Mouse (Mus musculus) forebrain, embryonic 11.5 days (tissue): ENCODE measurements around the gene Gpnmb. TPM values are rescaled to one million over a fixed set of nuclear protein-coding genes. Genes with fewer than 3 reads are reported as not detected.

Experiments
- ATAC-seq: fragments of 200-750 bp; cut with Nextera tagmentation; replicated peaks from 2 replicates; pipeline ENCODE4 v1.8.0; 2017; ENCODE audit warnings: moderate TSS enrichment; ENCODE audit not compliant: low FRiP score
- DNase-seq: peaks from one replicate; pipeline ENCODE4 v3.0.0-alpha.2; 2017; ENCODE audit warnings: low spot score
- H3K27ac ChIP-seq: fragments of 300-500 bp; sonication (generic); 2 replicates; pipeline ENCODE4 v1.5.1; 2014; ENCODE audit warnings: low read depth, low read length
- H3K27me3 ChIP-seq: fragments of 300-500 bp; sonication (generic); 2 replicates; pipeline ENCODE4 v1.6.1; 2014; ENCODE audit warnings: mild to moderate bottlenecking, low read length, mixed read lengths; ENCODE audit not compliant: control insufficient read depth, insufficient read depth
- H3K36me3 ChIP-seq: fragments of 300-500 bp; sonication (generic); 2 replicates; pipeline ENCODE4 v1.6.1; 2014; ENCODE audit warnings: mild to moderate bottlenecking, low read length, moderate library complexity, mixed read lengths; ENCODE audit not compliant: control insufficient read depth, insufficient read depth
- H3K4me1 ChIP-seq: fragments of 300-500 bp; sonication (generic); replicated peaks from 2 replicates; pipeline ENCODE4 v1.6.1; 2014; ENCODE audit warnings: low read length, mixed read lengths; ENCODE audit not compliant: control insufficient read depth, insufficient read depth
- H3K4me2 ChIP-seq: fragments of 300-500 bp; sonication (generic); 2 replicates; pipeline ENCODE4 v1.6.1; 2014; ENCODE audit warnings: low read depth, mild to moderate bottlenecking, low read length, moderate library complexity, mixed read lengths; ENCODE audit not compliant: severe bottlenecking
- H3K4me3 ChIP-seq: fragments of 300-500 bp; sonication (generic); 2 replicates; pipeline ENCODE4 v1.5.1; 2014; ENCODE audit warnings: low read depth, low read length
- H3K9ac ChIP-seq: fragments of 300-500 bp; sonication (generic); 2 replicates; pipeline ENCODE4 v1.6.1; 2014; ENCODE audit warnings: low read length
- H3K9me3 ChIP-seq: fragments of 300-500 bp; sonication (generic); 2 replicates; pipeline ENCODE4 v1.6.1; 2016; ENCODE audit warnings: low read length, mixed read lengths; ENCODE audit not compliant: control insufficient read depth
- WGBS: fragments of 180-500 bp; shearing (Covaris S2); extraction: QIAGEN DNeasy Blood & Tissue Kit; methylation state at CpG from one replicate; pipeline ENCODE4 v1.1.7; 2014; 5-methylcytosine and 5-hydroxymethylcytosine counted together
- polyA plus RNA-seq: library from polyadenylated mRNA; unstranded; fragments of >200 nt; fragmentation: Nextera tagmentation; extraction: Ambion mirVana; gene quantifications from 2 replicates; pipeline ENCODE4 v1.2.1, GENCODE M21; 2014

Gpnmb gene
- polyA plus RNA-seq, 1 experiment from 2014 or later, result 0.51 TPM

DNA sequence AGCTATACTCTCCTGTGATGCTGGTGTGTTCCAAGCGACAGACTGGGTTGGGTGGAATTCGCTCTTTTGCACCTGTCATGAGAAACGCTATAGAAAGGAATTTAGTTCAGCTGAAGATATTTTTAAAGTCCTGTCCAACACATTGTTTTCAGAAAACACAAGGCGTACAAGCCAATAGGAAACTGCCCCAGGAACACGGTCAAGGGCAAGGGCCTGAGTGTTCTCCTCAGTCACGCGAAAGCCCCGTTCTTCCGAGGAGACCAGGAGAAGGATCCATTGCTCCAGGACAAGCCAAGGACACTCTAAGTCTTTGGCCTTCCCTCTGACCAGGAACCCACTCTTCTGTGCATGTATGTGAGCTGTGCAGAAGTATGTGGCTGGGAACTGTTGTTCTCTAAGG lies 19.7 kb downstream of the Gpnmb start:
- H3K4me2 ChIP-seq, result no peak overlapping the region
- no peaks in the 10 kb centered on the region for H3K9me3 ChIP-seq
- H3K4me3 ChIP-seq, result no peak overlapping the region
- no peaks in the 10 kb centered on the region for H3K27me3 ChIP-seq
- no peaks in the 10 kb centered on the region for H3K36me3 ChIP-seq
- 62% methylated on average over 9 of the region's 9 CpGs for WGBS
- H3K27ac ChIP-seq, result no peak overlapping the region; the same call in 1 of the 2 replicates
- no peak overlapping the region for H3K9ac ChIP-seq
- peaks cover 5% of the 10 kb centered on the region; the same call in 1 of the 2 replicates for H3K4me1 ChIP-seq
- DNase-seq (no peak), ATAC-seq (no peak)

DNA sequence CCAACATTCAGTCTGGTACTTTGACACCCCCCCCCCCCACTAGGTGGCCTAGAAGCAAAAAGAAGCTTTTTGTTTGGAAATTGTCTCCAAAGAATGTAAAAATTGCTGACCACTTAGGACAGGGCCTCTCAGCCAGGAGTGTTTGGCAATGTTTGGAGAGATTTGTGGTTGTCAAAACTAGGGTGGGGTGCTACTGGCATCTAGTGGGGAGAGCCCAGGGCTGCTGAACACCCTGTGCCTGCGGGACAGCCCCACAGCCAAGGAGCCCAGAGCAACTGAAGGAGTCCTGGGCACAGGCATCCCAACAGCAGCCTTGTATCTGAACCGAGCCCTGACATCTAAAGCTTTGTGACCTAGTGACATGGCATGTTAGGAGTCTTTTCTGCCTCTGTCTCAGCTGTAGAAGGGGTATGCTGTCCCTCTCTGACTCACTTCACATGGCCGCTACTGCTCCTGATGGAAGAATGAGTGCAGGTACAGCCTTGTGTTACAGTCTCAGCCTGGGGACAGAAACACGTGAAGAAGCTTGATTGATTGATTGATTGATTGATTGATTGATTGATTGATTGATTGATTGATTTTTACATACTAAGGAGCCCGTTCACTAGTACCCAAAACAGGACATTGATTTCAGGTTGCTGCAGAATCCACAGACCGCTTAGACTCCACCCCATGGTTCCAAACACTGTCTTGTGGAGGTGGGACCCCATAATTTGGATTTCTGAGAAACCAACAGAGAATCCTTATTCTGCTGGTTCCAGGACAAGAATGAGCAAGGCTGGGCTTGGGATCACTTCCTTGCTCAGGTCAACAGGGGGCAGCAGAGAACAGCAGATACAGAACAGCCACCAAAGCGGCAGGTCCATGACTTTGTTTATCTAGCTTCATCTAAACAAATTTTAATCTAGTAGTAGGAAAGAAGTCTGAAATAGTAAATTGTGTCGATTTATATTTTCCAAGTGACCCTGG lies 21.0 kb downstream of the Gpnmb start:
- Histone ChIP-seq H3K27me3 (no peaks in the 10 kb centered on the region), H3K4me2 (no peak overlapping the region), H3K27ac (no peak overlapping the region), H3K36me3 (no peaks in the 10 kb centered on the region), H3K9ac (no peak overlapping the region), H3K4me3 (no peak overlapping the region), H3K9me3 (no peaks in the 10 kb centered on the region), H3K4me1 (peaks cover 5% of the 10 kb centered on the region; the same call in 1 of the 2 replicates)
- DNase-seq, result peak; percentile 77
- 38% methylated on average over 8 of the region's 8 CpGs for WGBS
- peak; percentile 46; the same call in 1 of the 2 replicates for ATAC-seq

DNA sequence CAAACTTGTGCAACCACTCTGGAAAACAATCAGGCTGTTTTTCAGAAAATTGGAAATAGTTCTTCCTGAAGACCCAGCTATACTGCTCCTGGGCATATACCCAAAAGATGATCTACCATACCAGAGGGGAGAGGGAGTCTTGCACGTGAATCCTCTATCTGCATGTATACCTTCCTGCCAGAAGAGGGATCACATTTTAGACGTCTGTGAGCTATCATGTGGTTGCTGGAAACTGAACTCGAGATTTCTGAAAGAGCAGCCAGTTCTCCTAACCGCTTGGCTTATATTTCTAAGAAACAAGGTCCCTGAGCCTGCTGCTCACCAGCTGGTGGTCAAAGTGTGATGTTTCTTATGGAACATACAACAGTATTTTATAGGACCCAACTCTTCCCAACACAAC lies 32.0 kb downstream of the Gpnmb start:
- WGBS, result 56% methylated on average over 3 of the region's 4 CpGs
- no peaks in the 10 kb centered on the region for H3K9me3 ChIP-seq
- H3K4me1 ChIP-seq, result no peaks in the 10 kb centered on the region
- H3K27me3 ChIP-seq, result no peaks in the 10 kb centered on the region
- no peak overlapping the region for H3K9ac ChIP-seq
- DNase-seq (no peak), ATAC-seq (no peak)
- H3K4me2 ChIP-seq, result no peak overlapping the region
- no peak overlapping the region for H3K27ac ChIP-seq
- no peak overlapping the region for H3K4me3 ChIP-seq
- H3K36me3 ChIP-seq, result no peaks in the 10 kb centered on the region

DNA sequence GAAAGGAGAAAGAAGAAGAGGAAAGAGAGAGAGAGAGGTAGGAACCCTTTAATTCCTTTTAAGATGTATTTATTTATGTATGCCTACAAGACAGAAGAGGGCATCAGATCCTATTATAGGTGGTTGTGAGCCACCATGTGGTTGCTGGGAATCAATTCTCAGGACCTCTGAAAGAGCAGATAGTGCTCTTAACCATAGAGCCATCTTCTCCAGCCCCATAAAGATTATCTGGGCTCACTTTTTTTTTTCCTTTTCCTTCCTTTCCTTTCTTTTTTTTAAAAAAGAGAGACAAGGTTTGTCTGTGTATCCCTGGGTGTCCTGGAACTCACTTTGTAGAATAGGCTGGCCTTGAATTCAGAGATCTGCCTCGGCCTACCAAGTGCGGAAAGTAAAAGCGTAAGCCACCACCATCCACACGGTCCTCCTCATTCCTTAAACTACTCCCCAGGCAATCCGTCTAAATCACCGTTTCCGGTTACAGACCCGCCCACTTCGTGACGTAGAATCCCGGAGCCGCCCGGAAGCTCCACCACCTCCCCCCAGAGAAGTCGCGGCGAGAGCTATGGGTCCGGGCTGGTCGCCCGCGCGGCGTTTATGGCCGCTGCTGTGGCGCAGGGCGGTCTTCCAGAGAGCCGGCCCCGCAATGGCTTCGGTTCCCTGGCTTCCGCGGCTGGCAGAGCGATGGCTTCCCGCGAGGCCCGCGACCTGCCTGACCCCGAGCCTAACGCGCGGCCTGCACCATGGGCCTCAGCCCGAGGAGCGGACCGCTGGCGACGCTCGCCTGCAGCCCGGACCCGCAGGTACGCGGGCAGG lies 37.2 kb downstream of the Gpnmb start, which contains the start of gene Malsu1:
TSS of gene Malsu1 (plus strand) at position 492 of the 813 bp plus-strand sequence.
- DNase-seq (peak; percentile 95), ATAC-seq (peak; percentile 95)
- Histone ChIP-seq H3K27me3 (no peaks in the 10 kb centered on the region), H3K9me3 (no peaks in the 10 kb centered on the region), H3K4me2 (peak within 1 kb of the TSS; percentile 90), H3K9ac (peak within 1 kb of the TSS; percentile 92), H3K4me1 (peaks cover 3% of the 10 kb centered on the region; the same call in 1 of the 2 replicates), H3K36me3 (no peaks in the 10 kb centered on the region), H3K27ac (peak within 1 kb of the TSS; percentile 62; the same call in 1 of the 2 replicates), H3K4me3 (peak within 1 kb of the TSS; percentile 98)
- WGBS, result under 1% methylated on average over 49 of the region's 49 CpGs

DNA sequence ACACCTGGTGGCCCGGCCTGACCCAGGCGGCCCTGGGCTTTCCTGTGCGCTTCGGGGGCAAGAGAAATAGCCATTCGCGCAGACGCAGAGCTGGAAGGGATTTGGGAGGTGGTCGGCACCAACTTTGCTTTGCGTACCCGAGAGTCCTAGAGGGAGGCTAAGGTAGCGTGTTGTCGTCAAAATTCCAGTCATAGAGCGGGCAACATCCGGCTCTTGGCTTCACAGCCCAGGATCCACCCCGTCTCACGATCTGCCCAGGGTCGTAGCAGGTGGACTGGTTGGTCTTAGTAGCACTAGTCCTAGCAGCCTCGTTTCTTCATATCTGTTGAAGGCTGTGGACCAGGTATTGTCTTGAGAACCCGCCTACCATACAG lies 37.8 kb downstream of the Gpnmb start:
- DNase-seq (no peak), ATAC-seq (peak; percentile 69)
- 2% methylated on average over 19 of the region's 19 CpGs for WGBS
- peak overlapping the region; percentile 98 for H3K4me3 ChIP-seq
- H3K9me3 ChIP-seq, result no peaks in the 10 kb centered on the region
- peak overlapping the region; percentile 92 for H3K9ac ChIP-seq
- H3K4me2 ChIP-seq, result peak overlapping the region; percentile 90
- H3K4me1 ChIP-seq, result peaks cover 3% of the 10 kb centered on the region; the same call in 1 of the 2 replicates
- H3K27ac ChIP-seq, result peak overlapping the region; percentile 62; the same call in 1 of the 2 replicates
- H3K36me3 ChIP-seq, result no peaks in the 10 kb centered on the region
- H3K27me3 ChIP-seq, result no peaks in the 10 kb centered on the region

DNA sequence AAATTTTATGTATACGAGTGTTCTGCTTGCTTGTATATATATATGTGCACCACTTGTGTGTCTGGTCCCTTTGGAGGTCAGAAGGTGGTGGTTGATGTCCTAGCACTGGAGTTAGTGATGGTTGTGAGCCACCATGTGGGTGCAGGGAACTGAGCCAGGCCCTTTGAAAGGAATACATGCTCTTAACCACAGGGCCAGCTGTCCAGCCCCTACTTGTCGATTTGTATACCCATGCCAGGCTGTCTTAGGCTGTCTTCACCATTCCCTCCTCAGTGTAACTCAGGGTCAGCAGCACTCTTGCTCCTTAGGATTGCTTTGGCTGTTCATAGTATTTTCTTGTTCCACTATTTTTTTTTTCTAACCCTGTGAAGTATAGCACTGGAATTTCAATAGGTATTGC lies 41.5 kb downstream of the Gpnmb start:
- Histone ChIP-seq H3K4me3 (no peak overlapping the region), H3K4me1 (peaks cover 3% of the 10 kb centered on the region; the same call in 1 of the 2 replicates), H3K27ac (no peak overlapping the region), H3K36me3 (no peaks in the 10 kb centered on the region), H3K9me3 (no peaks in the 10 kb centered on the region), H3K27me3 (no peaks in the 10 kb centered on the region), H3K9ac (no peak overlapping the region), H3K4me2 (no peak overlapping the region)
- DNase-seq (no peak), ATAC-seq (no peak)
- 87% methylated on average over 2 of the region's 2 CpGs for WGBS

DNA sequence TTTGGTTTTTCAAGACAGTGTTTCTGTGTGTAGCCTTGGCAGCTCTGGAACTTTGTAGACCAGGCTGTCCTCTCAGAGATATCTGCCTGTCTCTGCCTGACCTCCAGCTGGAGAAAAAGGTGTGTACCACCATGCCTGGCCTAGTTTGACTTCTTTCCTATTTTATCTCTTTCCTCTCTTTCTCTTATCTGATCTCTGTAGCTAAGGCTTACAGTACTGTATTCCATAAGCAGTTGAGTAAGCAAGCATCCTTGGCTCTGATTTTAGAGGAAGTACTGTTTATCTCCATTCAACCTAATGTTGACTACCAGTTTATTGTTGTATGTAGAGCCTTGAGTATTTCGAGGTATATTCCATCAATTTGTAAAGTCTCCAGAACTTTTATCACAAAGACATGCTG lies 43.0 kb downstream of the Gpnmb start:
- no peaks in the 10 kb centered on the region for H3K9me3 ChIP-seq
- H3K27me3 ChIP-seq, result no peaks in the 10 kb centered on the region
- 93% methylated on average over 1 of the region's 1 CpGs for WGBS
- no peak overlapping the region for H3K9ac ChIP-seq
- no peak overlapping the region for H3K4me2 ChIP-seq
- DNase-seq, result no peak
- H3K4me1 ChIP-seq, result peaks cover 2% of the 10 kb centered on the region; the same call in 1 of the 2 replicates
- no peak for ATAC-seq
- H3K36me3 ChIP-seq, result no peaks in the 10 kb centered on the region; the same call in 1 of the 2 replicates
- H3K4me3 ChIP-seq, result no peak overlapping the region
- no peak overlapping the region for H3K27ac ChIP-seq

DNA sequence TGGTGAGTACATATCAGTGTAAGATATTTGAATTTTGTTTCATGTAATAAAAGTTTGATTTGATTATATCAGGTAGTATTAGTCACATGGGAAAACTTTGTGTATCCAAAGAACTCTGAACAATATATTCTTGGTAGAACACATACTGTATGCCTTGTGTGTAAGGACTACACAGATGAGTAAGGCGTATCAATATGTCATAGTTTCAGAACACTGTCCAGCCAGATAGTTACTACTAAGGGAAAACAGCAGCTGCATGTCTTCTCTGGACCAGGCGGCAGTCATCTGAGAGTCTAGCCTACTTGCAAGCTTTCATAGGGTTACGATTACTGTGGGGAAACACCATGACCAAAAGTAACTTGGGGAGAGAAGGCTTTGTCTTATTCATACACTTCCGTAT lies 46.7 kb downstream of the Gpnmb start:
- ATAC-seq (no peak), DNase-seq (no peak)
- Histone ChIP-seq H3K4me1 (no peaks in the 10 kb centered on the region), H3K4me2 (no peak overlapping the region), H3K27ac (no peak overlapping the region), H3K9me3 (no peaks in the 10 kb centered on the region), H3K36me3 (no peaks in the 10 kb centered on the region; the same call in none of the 2 replicates), H3K9ac (no peak overlapping the region), H3K4me3 (no peak overlapping the region), H3K27me3 (no peaks in the 10 kb centered on the region)
- 91% methylated on average over 4 of the region's 4 CpGs for WGBS
